Mouse (Mus musculus) lung, embryonic 14.5 days (tissue): Measurements from ENCODE around the gene Zfp655. TPM values are rescaled to one million over a fixed set of nuclear protein-coding genes. Genes with fewer than 3 reads are reported as not detected.

Source experiments
- ATAC-seq: fragments of 200-750 bp; cut with Nextera tagmentation; 2 replicates; pipeline ENCODE4 v1.8.0; 2017; ENCODE audit warnings: mild to moderate bottlenecking, moderate TSS enrichment, moderate library complexity; ENCODE audit not compliant: insufficient read depth
- DNase-seq: peaks from one replicate; pipeline ENCODE4 v3.0.0-alpha.2; 2015
- H3K27ac ChIP-seq: fragments of 300-500 bp; sonication (generic); 2 replicates; pipeline ENCODE4 v1.5.1; 2014; ENCODE audit warnings: low read depth, mild to moderate bottlenecking, moderate library complexity
- H3K27me3 ChIP-seq: fragments of 300-500 bp; sonication (generic); 2 replicates; pipeline ENCODE4 v1.6.1; 2014; ENCODE audit warnings: low read length, control low read depth; ENCODE audit not compliant: insufficient read depth
- H3K36me3 ChIP-seq: fragments of 300-500 bp; sonication (generic); 2 replicates; pipeline ENCODE4 v1.6.1; 2014; ENCODE audit warnings: control low read depth; ENCODE audit not compliant: insufficient read depth
- H3K4me1 ChIP-seq: fragments of 300-500 bp; sonication (generic); 2 replicates; pipeline ENCODE4 v1.6.1; 2014; ENCODE audit warnings: antibody characterized with exemption, control low read depth; ENCODE audit not compliant: insufficient read depth
- H3K4me2 ChIP-seq: fragments of 300-500 bp; sonication (generic); 2 replicates; pipeline ENCODE4 v1.6.1; 2014; ENCODE audit warnings: mild to moderate bottlenecking
- H3K4me3 ChIP-seq: fragments of 300-500 bp; sonication (generic); 2 replicates; pipeline ENCODE4 v1.5.1; 2014; ENCODE audit warnings: low read depth, low read length
- H3K9ac ChIP-seq: fragments of 300-500 bp; sonication (generic); 2 replicates; pipeline ENCODE4 v1.6.1; 2014
- H3K9me3 ChIP-seq: fragments of 300-500 bp; sonication (generic); 2 replicates; pipeline ENCODE4 v1.6.1; 2016; ENCODE audit warnings: low read depth, low read length, control low read depth
- CTCF ChIP-seq: IDR thresholded peaks from 2 replicates; pipeline ENCODE4 v1.5.1; 2016; ENCODE audit warnings: antibody characterized with exemption, low read depth
- WGBS: fragments of 180-500 bp; shearing (Covaris S2); extraction: QIAGEN DNeasy Blood & Tissue Kit; methylation state at CpG from one replicate; pipeline ENCODE4 v1.1.7; 2014; 5-methylcytosine and 5-hydroxymethylcytosine counted together
- polyA plus RNA-seq: library from polyadenylated mRNA; unstranded; fragments of >200 nt; fragmentation: Nextera tagmentation; extraction: Ambion mirVana; gene quantifications from 2 replicates; pipeline ENCODE4 v1.2.1, GENCODE M21; 2014

Gene Zfp655
- 34.4 and 37.0 TPM in 2 replicates for polyA plus RNA-seq

DNA sequence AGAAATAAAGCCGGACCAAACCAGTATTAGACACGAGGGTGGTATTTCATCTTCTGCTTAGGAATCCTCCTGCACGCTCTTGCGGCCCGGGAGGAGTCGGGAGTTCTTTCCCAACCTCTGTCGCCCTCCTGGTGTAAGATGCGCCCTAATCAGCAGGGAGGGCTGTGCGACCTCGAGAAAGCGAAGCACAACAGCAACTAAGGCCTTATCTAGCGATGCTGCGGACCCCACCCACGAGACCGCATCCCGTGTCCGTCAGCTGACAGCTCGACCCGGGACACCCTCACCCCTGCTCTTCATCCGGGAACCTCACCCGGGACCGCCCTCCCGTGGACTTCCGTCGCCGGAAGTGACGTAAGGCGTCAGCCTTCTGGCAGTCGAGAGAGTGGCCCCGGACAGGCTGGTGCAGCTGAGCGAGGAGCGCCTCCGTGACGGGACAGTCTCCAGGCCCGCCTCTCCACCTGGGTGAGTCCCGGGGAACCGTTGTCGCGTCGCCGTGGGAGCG is at the start of gene Zfp655:
Gene Zfp655 (plus strand): TSS at position 349 of the 505 bp plus-strand sequence.
- H3K9me3 ChIP-seq, result no peaks in the 10 kb centered on the region
- H3K27ac ChIP-seq, result peak within 1 kb of the TSS; percentile 92
- H3K36me3 ChIP-seq, result peaks cover 26% of the 10 kb centered on the region
- peak within 1 kb of the TSS; percentile 98 for H3K4me3 ChIP-seq
- H3K4me2 ChIP-seq, result peak within 1 kb of the TSS; percentile 83
- H3K4me1 ChIP-seq, result no peaks in the 10 kb centered on the region
- H3K9ac ChIP-seq, result peak within 1 kb of the TSS; percentile 99
- WGBS, result 0% methylated on average over 42 of the region's 42 CpGs
- ATAC-seq (peak; percentile 98), DNase-seq (peak; percentile 98)
- no peaks in the 10 kb centered on the region for H3K27me3 ChIP-seq
- no peak for TF ChIP-seq CTCF

DNA sequence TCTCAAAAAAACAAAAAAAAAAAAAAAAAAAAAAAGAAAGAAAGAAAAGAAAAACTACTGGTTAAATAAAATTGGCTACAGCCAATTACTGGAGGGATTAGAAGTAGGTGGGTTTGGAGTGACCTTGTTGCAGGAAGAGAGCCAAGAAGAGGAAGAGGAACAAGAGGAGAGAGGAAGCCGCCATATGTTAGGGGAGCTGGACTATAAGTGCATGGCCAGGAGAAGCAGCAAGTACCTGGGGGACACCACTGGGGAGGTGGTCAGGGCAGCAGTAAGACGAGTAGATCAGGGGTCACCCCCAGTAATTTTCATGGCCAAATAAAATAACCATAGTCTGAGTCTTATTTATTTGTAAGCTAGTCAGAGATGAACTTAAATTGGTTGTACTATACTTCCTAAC is 46.3 kb upstream of the Zfp655 start:
- no peak for TF ChIP-seq CTCF
- ATAC-seq (no peak), DNase-seq (no peak)
- Histone ChIP-seq H3K9ac (no peak overlapping the region), H3K4me3 (no peak overlapping the region), H3K36me3 (peaks cover 75% of the 10 kb centered on the region), H3K27me3 (no peaks in the 10 kb centered on the region), H3K4me1 (no peaks in the 10 kb centered on the region; the same call in 1 of the 2 replicates), H3K27ac (no peak overlapping the region), H3K4me2 (no peak overlapping the region), H3K9me3 (no peaks in the 10 kb centered on the region)
- 93% methylated on average over 2 of the region's 2 CpGs for WGBS

DNA sequence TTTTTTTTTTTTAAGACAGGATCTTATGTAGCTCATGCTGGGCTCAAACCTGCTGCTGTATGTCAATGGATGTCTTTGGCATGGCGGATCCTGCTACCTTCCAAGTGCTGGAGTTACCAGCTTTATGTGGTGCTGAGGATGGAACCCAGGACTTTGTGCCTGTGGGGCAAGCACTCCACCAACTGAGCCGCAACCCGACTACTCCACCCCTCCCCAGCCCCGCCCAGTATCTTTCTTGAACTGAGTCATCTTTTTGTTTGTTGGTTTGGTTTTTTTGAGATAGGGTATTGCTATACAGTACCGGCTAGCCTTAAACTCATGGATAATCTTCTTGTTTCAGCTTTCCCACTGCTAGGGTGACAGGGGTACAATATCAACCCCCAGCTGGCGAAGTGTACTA is 42.1 kb upstream of the Zfp655 start:
- no peak for DNase-seq
- H3K9ac ChIP-seq, result no peak overlapping the region
- peak overlapping the region; percentile 96 for H3K4me2 ChIP-seq
- ATAC-seq, result no peak
- peaks cover 2% of the 10 kb centered on the region; the same call in 1 of the 2 replicates for H3K4me1 ChIP-seq
- no peak overlapping the region for H3K4me3 ChIP-seq
- H3K27me3 ChIP-seq, result no peaks in the 10 kb centered on the region
- H3K9me3 ChIP-seq, result no peaks in the 10 kb centered on the region
- peaks cover 38% of the 10 kb centered on the region for H3K36me3 ChIP-seq
- H3K27ac ChIP-seq, result no peak overlapping the region
- TF ChIP-seq CTCF, result no peak
- WGBS, result 93% methylated on average over 6 of the region's 6 CpGs

DNA sequence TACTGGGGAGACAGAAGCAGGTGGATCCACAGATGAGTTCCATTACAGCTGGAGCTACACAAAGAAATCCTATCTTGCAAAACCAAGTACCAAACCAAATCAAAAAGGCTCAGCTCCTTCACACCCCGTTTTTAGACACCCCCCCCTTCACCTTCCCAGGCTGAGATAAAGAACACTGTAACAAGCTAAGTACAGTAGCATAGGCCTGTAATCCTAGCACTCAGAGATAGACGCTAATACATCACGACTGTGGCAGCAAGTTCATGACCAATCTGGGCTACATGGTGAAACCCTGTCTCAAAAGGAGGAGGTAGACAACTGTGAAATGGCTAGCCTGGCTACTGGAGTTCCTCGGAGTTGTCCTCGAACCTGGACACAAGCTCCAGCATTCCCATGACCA is 41.1 kb upstream of the Zfp655 start:
- H3K27me3 ChIP-seq, result no peaks in the 10 kb centered on the region
- peaks cover 2% of the 10 kb centered on the region; the same call in 1 of the 2 replicates for H3K4me1 ChIP-seq
- 0 out of 2 replicates have a peak, but pooled peaks have one; percentile 3 for ATAC-seq
- H3K36me3 ChIP-seq, result peaks cover 40% of the 10 kb centered on the region
- no peak for DNase-seq
- TF ChIP-seq CTCF, result no peak
- H3K4me2 ChIP-seq, result peak overlapping the region; percentile 96
- H3K4me3 ChIP-seq, result peak overlapping the region; percentile 90
- 34% methylated on average over 5 of the region's 5 CpGs for WGBS
- peak overlapping the region; percentile 96 for H3K9ac ChIP-seq
- no peaks in the 10 kb centered on the region for H3K9me3 ChIP-seq
- peak overlapping the region; percentile 92; the same call in 1 of the 2 replicates for H3K27ac ChIP-seq

DNA sequence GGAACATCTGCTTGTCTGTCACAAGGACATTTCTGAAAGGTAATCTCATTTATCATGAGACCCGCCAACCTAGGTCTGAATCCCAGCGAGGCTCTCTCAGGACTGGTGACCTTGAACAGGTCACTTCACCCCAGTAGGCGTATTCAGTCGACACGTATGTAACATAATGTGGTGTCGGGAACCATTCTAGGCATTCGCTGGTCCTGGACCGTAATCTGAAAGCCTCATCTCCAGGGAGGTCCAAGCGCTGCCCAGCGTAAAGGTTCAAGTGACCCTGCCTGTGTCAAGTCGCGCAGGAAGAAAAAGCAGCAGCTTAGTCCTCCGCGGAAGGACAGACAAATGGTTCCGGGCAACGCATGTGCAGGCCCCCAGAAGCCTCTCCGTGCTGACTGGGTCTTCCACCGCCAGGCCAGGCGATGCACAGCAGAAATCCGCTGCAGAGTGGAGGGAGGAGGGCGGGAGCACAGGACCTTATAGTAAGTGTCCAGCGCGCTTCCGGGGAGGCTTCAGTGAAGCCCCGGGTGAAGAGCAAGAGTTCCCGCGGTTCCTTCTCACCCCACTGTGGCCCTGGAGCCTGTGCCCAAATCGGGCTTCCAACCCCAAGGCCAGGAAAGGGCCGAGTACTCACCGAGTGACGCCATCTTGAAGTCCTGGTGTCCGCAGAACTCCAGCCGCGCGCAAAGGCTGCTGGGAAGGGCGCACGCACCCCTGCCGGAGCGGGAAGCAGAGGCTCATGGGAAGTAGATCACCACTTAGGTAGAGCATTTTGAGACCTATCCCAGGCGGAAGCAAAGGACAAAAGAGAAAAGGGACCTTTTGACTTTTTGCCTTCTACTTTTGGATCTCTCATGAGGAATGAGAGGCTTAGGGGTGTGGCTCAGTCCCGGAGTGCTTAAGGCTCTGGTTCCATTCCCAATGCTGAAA is 40.4 kb upstream of the Zfp655 start:
- no peak for TF ChIP-seq CTCF
- Histone ChIP-seq H3K9ac (peak overlapping the region; percentile 96), H3K27ac (peak overlapping the region; percentile 92), H3K9me3 (no peaks in the 10 kb centered on the region), H3K4me1 (peaks cover 2% of the 10 kb centered on the region; the same call in 1 of the 2 replicates), H3K4me2 (peak overlapping the region; percentile 96), H3K36me3 (peaks cover 39% of the 10 kb centered on the region), H3K27me3 (no peaks in the 10 kb centered on the region), H3K4me3 (peak overlapping the region; percentile 90)
- DNase-seq (peak; percentile 94), ATAC-seq (peak; percentile 88)
- WGBS, result under 1% methylated on average over 41 of the region's 41 CpGs

DNA sequence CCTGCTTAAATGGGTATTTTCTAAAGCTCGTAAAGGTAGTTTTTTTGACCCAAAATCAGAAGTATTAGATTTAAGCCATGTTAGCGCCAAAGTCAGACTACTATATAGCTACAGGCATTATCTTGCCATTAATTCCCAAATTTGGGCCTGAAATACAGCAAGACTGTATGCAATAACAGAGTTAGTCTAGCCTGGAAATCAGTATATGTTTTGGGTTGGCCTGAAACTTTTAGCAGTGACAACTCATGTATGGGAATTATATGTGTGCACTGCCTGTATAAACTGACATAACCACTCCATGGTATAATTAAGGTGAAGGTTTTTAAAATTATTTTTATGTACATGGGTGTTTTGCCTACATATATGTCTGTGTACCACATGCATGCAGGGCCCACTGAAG is 39.6 kb upstream of the Zfp655 start, which contains the start of gene Atp5j2:
Gene Atp5j2 (minus strand): TSS at position 101 of the 400 bp plus-strand sequence.
- ATAC-seq (no peak), DNase-seq (no peak)
- no peak for TF ChIP-seq CTCF
- Histone ChIP-seq H3K4me2 (peak within 1 kb of the TSS; percentile 96), H3K4me3 (peak within 1 kb of the TSS; percentile 90), H3K27ac (peak within 1 kb of the TSS; percentile 92), H3K27me3 (no peaks in the 10 kb centered on the region), H3K4me1 (peaks cover 2% of the 10 kb centered on the region; the same call in 1 of the 2 replicates), H3K36me3 (peaks cover 33% of the 10 kb centered on the region), H3K9ac (peak within 1 kb of the TSS; percentile 96), H3K9me3 (no peaks in the 10 kb centered on the region)
- WGBS, result 83% methylated on average over 2 of the region's 2 CpGs

DNA sequence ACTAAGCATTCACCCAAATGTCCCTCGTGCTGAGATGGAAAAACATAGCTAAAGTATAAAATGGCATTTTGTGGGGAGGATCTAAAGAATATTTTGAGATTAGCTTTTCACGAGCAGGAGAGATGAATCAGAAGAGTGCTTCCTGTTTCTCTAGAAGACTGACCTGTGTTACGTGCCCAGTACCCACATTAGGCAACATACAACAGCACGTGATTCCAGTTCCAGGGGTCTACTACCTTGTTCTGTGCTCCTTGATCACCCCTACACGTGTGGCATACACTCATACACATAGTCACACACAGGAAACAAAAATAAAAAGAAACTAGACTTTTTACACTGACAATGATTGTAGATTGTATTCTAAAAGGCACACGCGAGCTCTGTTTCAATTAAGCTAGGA is 31.1 kb upstream of the Zfp655 start:
- Histone ChIP-seq H3K27me3 (no peaks in the 10 kb centered on the region), H3K4me1 (no peaks in the 10 kb centered on the region), H3K36me3 (peaks cover 12% of the 10 kb centered on the region), H3K9me3 (no peaks in the 10 kb centered on the region), H3K27ac (no peak overlapping the region), H3K4me3 (peak overlapping the region; percentile 74; the same call in 1 of the 2 replicates), H3K4me2 (peak overlapping the region; percentile 92), H3K9ac (no peak overlapping the region)
- WGBS, result 76% methylated on average over 7 of the region's 7 CpGs
- TF ChIP-seq CTCF, result no peak
- no peak for ATAC-seq
- no peak for DNase-seq
